Mouse (Mus musculus): ENCODE measurements at regions not wholly inside any gene's neighbourhood (a gene's known extent, or its start where the extent isn't known, plus 50 kb on each side); places are given as distances from the start of the nearest gene placed in this dataset.

DNA sequence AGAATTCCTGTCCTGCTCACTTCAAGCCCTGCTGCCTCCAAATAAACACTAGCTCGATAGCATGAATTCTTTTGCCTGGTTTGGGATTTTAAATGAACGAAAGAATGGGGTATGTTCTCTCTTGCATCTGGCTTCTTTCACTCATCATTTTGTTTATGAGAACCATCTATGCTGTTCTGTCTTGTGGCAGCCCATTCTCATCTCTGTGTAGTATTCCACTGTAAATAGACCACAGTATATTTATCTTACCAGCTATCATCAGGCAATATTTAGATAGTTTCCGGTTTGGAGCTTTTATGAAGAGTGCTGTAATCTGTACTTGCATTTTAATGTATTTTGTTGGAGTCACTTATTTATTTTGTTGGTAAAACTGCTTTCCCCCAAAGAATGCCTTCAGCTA lies 222.4 kb upstream of the Rps6ka3 start:
- H3K4me3 ChIP-seq (ENCODE audit: insufficient read depth, low read depth, low read length): no peak overlapping the region
- no peaks in the 10 kb centered on the region for H3K27me3 ChIP-seq (ENCODE audit: control insufficient read depth, insufficient read depth, low read length)
- H3K79me2 ChIP-seq (ENCODE audit: control insufficient read depth, insufficient read depth, low read length): no peaks in the 10 kb centered on the region
- DNase-seq (ENCODE audit: extremely low read depth, low read depth, low spot score): peak; percentile 1
- no peak overlapping the region for H3K27ac ChIP-seq (replicated peaks; ENCODE audit: insufficient read depth, low read depth, low read length)
- 63% methylated on average over 3 of the region's 3 CpGs for WGBS
- H3K36me3 ChIP-seq (ENCODE audit: control insufficient read depth, insufficient read depth, low read length): no peaks in the 10 kb centered on the region
- no peaks in the 10 kb centered on the region for H3K4me1 ChIP-seq (ENCODE audit: control insufficient read depth, insufficient read depth, low read length)
- H3K9ac ChIP-seq (ENCODE audit: low read depth, low read length): no peak overlapping the region
- no peak for TF ChIP-seq POLR2A (IDR thresholded peaks at IDR 0.05; ENCODE audit: extremely low read depth, insufficient read depth, low read length)
- TF ChIP-seq CTCF (IDR thresholded peaks at IDR 0.05; ENCODE audit: low read depth, low read length): no peak

DNA sequence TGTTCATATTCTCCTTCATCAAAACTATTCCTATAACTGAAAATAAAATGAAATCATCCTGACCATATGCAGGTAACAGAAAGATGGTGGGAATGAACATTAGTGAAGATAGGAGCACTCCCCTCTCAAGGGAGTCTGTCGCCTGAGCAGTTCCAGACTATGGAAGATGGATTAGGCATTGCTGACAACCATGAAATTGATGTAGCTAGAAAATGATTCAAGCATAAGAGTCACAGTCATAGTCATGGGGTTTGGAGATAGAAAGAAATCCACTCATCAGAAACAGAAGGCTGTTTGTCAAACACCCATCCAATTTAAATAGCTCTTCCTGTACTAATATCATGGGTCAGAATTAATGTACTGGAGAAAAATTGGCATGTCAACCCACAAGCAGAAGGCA lies 191.2 kb upstream of the Rps6ka3 start:
- H3K4me1 ChIP-seq (ENCODE audit: control insufficient read depth, insufficient read depth, low read length): no peaks in the 10 kb centered on the region
- 96% methylated on average over 1 of the region's 1 CpGs for WGBS
- no peak overlapping the region for H3K4me3 ChIP-seq (ENCODE audit: insufficient read depth, low read depth, low read length)
- no peaks in the 10 kb centered on the region for H3K27me3 ChIP-seq (ENCODE audit: control insufficient read depth, insufficient read depth, low read length)
- no peak overlapping the region for H3K27ac ChIP-seq (replicated peaks; ENCODE audit: insufficient read depth, low read depth, low read length)
- no peaks in the 10 kb centered on the region for H3K79me2 ChIP-seq (ENCODE audit: control insufficient read depth, insufficient read depth, low read length)
- H3K36me3 ChIP-seq (ENCODE audit: control insufficient read depth, insufficient read depth, low read length): no peaks in the 10 kb centered on the region
- TF ChIP-seq POLR2A (IDR thresholded peaks at IDR 0.05; ENCODE audit: extremely low read depth, insufficient read depth, low read length) (no peak), CTCF (IDR thresholded peaks at IDR 0.05; ENCODE audit: low read depth, low read length) (no peak)
- DNase-seq (ENCODE audit: extremely low read depth, low read depth, low spot score): no peak
- H3K9ac ChIP-seq (ENCODE audit: low read depth, low read length): no peak overlapping the region

DNA sequence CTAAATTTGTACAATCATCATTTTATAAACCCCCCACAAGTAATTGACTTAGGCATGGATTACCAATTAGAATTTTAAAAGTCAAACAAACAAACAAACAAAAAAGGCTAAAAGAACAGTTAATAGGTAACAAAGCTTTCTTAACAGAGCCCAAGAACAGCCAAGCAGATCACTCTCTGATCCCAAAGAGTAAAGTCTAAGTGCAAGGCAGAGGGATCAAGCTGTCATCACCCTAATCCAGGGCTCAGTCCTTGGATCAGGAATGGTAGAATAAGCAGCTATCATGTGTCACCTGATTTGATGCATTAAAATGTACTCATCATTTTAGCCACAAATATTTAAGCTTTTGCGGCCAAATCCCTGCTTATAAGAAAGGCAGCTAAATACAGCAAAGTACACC lies 183.8 kb upstream of the Rps6ka3 start:
- WGBS: 93% methylated on average over 1 of the region's 1 CpGs
- DNase-seq (ENCODE audit: extremely low read depth, low read depth, low spot score): no peak
- H3K27me3 ChIP-seq (ENCODE audit: control insufficient read depth, insufficient read depth, low read length): no peaks in the 10 kb centered on the region
- no peak overlapping the region for H3K9ac ChIP-seq (ENCODE audit: low read depth, low read length)
- no peak overlapping the region for H3K4me3 ChIP-seq (ENCODE audit: insufficient read depth, low read depth, low read length)
- no peaks in the 10 kb centered on the region for H3K79me2 ChIP-seq (ENCODE audit: control insufficient read depth, insufficient read depth, low read length)
- no peaks in the 10 kb centered on the region for H3K4me1 ChIP-seq (ENCODE audit: control insufficient read depth, insufficient read depth, low read length)
- no peaks in the 10 kb centered on the region for H3K36me3 ChIP-seq (ENCODE audit: control insufficient read depth, insufficient read depth, low read length)
- TF ChIP-seq POLR2A (IDR thresholded peaks at IDR 0.05; ENCODE audit: extremely low read depth, insufficient read depth, low read length): no peak
- no peak for TF ChIP-seq CTCF (IDR thresholded peaks at IDR 0.05; ENCODE audit: low read depth, low read length)
- H3K27ac ChIP-seq (replicated peaks; ENCODE audit: insufficient read depth, low read depth, low read length): no peak overlapping the region

DNA sequence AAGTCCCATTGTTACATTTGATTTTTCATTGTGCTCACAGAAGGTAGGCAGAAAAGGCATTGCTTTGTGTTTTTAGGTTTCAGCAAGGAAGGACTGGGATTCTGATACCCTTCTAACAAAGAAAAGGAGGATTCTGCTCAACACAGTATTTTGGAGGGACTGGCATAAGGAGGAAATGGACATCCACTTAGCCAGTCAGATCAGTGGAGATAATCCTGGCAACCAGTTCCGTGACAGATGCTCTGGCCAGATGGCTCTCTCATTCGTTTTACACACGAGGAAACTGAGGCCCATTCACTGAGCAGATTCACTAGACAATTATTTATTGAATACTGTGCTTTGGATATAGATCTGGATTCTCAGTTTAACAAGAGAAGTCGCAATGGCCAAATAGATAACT lies 178.2 kb upstream of the Rps6ka3 start:
- TF ChIP-seq POLR2A (IDR thresholded peaks at IDR 0.05; ENCODE audit: extremely low read depth, insufficient read depth, low read length): no peak
- TF ChIP-seq CTCF (IDR thresholded peaks at IDR 0.05; ENCODE audit: low read depth, low read length): no peak
- Histone ChIP-seq H3K4me3 (ENCODE audit: insufficient read depth, low read depth, low read length) (no peak overlapping the region), H3K9ac (ENCODE audit: low read depth, low read length) (no peak overlapping the region), H3K27me3 (ENCODE audit: control insufficient read depth, insufficient read depth, low read length) (no peaks in the 10 kb centered on the region), H3K36me3 (ENCODE audit: control insufficient read depth, insufficient read depth, low read length) (no peaks in the 10 kb centered on the region), H3K79me2 (ENCODE audit: control insufficient read depth, insufficient read depth, low read length) (no peaks in the 10 kb centered on the region), H3K27ac (replicated peaks; ENCODE audit: insufficient read depth, low read depth, low read length) (no peak overlapping the region), H3K4me1 (ENCODE audit: control insufficient read depth, insufficient read depth, low read length) (no peaks in the 10 kb centered on the region)
- 74% methylated on average over 4 of the region's 4 CpGs for WGBS
- no peak for DNase-seq (ENCODE audit: extremely low read depth, low read depth, low spot score)

DNA sequence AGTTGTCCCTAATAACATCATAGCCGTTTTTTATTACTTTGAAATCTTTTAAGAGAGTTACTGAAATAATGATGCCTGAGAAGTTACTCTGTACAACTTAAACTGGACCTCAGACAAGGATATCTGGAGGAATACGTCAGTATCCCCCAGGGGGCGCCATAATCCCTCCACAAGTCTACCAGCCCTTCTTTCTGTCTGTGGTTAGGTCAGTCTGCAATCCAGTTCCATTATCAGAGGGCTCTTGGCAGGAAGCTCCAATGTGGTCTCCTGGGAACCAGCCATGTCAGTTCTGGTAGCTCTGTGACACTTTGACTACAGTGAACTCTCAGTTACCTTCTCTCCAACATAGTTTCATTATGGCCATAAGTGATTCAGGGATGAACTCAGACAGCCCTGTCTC lies 166.7 kb upstream of the Rps6ka3 start:
- no peaks in the 10 kb centered on the region for H3K27me3 ChIP-seq (ENCODE audit: control insufficient read depth, insufficient read depth, low read length)
- no peaks in the 10 kb centered on the region for H3K79me2 ChIP-seq (ENCODE audit: control insufficient read depth, insufficient read depth, low read length)
- H3K27ac ChIP-seq (replicated peaks; ENCODE audit: insufficient read depth, low read depth, low read length): no peak overlapping the region
- no peak overlapping the region for H3K4me3 ChIP-seq (ENCODE audit: insufficient read depth, low read depth, low read length)
- no peaks in the 10 kb centered on the region for H3K4me1 ChIP-seq (ENCODE audit: control insufficient read depth, insufficient read depth, low read length)
- TF ChIP-seq POLR2A (IDR thresholded peaks at IDR 0.05; ENCODE audit: extremely low read depth, insufficient read depth, low read length) (no peak), CTCF (IDR thresholded peaks at IDR 0.05; ENCODE audit: low read depth, low read length) (peak; percentile 38)
- no peaks in the 10 kb centered on the region for H3K36me3 ChIP-seq (ENCODE audit: control insufficient read depth, insufficient read depth, low read length)
- 6% methylated on average over 3 of the region's 3 CpGs for WGBS
- H3K9ac ChIP-seq (ENCODE audit: low read depth, low read length): no peak overlapping the region
- DNase-seq (ENCODE audit: extremely low read depth, low read depth, low spot score): peak; percentile 26

DNA sequence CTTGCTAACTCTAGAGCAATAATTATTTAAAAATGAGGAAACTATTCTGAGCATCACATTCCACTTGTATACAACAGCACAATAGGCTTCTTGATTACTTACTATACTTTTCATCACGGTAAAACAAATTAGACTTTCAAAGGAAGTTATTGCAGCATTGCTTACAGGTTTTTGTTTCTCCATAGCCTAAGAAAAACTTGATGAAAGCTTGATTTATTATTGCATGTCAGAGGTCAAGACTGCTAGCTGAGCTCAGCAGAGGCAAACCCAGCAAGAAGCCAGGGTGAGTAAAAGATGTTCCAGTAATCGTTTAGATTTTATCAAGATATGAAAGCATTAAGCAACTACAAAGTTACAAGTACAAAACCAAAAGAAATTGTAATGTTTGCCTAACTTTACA lies 162.2 kb upstream of the Rps6ka3 start:
- Histone ChIP-seq H3K79me2 (ENCODE audit: control insufficient read depth, insufficient read depth, low read length) (no peaks in the 10 kb centered on the region), H3K4me3 (ENCODE audit: insufficient read depth, low read depth, low read length) (no peak overlapping the region), H3K4me1 (ENCODE audit: control insufficient read depth, insufficient read depth, low read length) (no peaks in the 10 kb centered on the region), H3K27ac (replicated peaks; ENCODE audit: insufficient read depth, low read depth, low read length) (no peak overlapping the region), H3K27me3 (ENCODE audit: control insufficient read depth, insufficient read depth, low read length) (no peaks in the 10 kb centered on the region), H3K36me3 (ENCODE audit: control insufficient read depth, insufficient read depth, low read length) (no peaks in the 10 kb centered on the region), H3K9ac (ENCODE audit: low read depth, low read length) (no peak overlapping the region)
- WGBS: 61% methylated on average over 2 of the region's 2 CpGs
- TF ChIP-seq POLR2A (IDR thresholded peaks at IDR 0.05; ENCODE audit: extremely low read depth, insufficient read depth, low read length) (no peak), CTCF (IDR thresholded peaks at IDR 0.05; ENCODE audit: low read depth, low read length) (no peak)
- DNase-seq (ENCODE audit: extremely low read depth, low read depth, low spot score): no peak
